ENCODE assay signal across 9 mouse cellular contexts in the genomic region with DNA sequence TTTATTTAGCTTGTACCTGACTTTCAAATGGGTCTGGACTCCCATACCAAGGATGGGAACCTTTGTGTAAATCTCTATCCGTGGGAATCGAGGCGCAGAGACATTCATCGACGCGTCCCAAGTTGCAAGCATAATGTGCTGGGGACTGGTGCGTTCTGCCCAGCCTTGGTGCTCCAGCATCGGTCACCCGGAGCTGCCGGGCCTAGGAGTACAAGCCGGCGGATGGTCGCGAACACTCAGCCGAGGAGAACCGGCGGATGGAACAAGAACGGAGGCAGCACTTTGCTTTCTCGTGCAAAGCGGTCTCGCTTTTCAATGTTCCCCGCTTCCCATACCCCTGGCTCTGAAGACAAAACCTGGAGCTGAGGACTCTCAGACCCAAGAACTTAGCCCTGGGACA. TPM values are rescaled to one million over a fixed set of nuclear protein-coding genes. Genes with fewer than 3 reads are reported as not detected.
DNase-seq lines count a peak whose midpoint lies in the region; ATAC-seq and TF ChIP-seq lines count a peak whose summit lies in the region.
"Had no signal": no experiment of that assay in that cellular context is flagged by ENCODE, and none has a peak within 500 bp of the region (broad histone marks: within the 10 kb centered on the region; RNA-seq: fewer than 3 reads in every experiment).

No protein-coding gene starts in this region.

- no peaks in the 10 kb centered on the region for H3K9me3 ChIP-seq in kidney, postnatal 0 days (replicated peaks; ENCODE audit: low read length)
- H3K9me3 ChIP-seq in forebrain, embryonic 11.5 days (ENCODE audit: control insufficient read depth, low read length), result no peaks in the 10 kb centered on the region
- H3K9me3 ChIP-seq in intestine, postnatal 0 days (ENCODE audit: control insufficient read depth), result no peaks in the 10 kb centered on the region
- H3K9me3 ChIP-seq in neural tube, embryonic 14.5 days (ENCODE audit: control insufficient read depth, low read length), result no peaks in the 10 kb centered on the region

- peaks cover 84% of the 10 kb centered on the region for H3K27me3 ChIP-seq in kidney, postnatal 0 days (ENCODE audit: insufficient read depth, low read length)
- peaks cover 96% of the 10 kb centered on the region for H3K27me3 ChIP-seq in forebrain, embryonic 11.5 days (ENCODE audit: control insufficient read depth, insufficient read depth, low read length)
- H3K27me3 ChIP-seq in intestine, postnatal 0 days (replicated peaks; ENCODE audit: control insufficient read depth, insufficient read depth, low read length), result peaks cover 96% of the 10 kb centered on the region
- H3K27me3 ChIP-seq in neural tube, embryonic 14.5 days (ENCODE audit: control insufficient read depth, insufficient read depth, low read length), result peaks cover 33% of the 10 kb centered on the region

- ATAC-seq in kidney, postnatal 0 days (replicated peaks; ENCODE audit: low FRiP score, low read depth), result no peak
- no peak for ATAC-seq in forebrain, embryonic 11.5 days (replicated peaks; ENCODE audit: low FRiP score)
- no peak for ATAC-seq in intestine, postnatal 0 days
- no peak for ATAC-seq in neural tube, embryonic 14.5 days (ENCODE audit: low read depth)

- H3K4me1 ChIP-seq in kidney, postnatal 0 days (replicated peaks; ENCODE audit: insufficient read depth, low read length), result no peaks in the 10 kb centered on the region
- H3K4me1 ChIP-seq in forebrain, embryonic 11.5 days (replicated peaks; ENCODE audit: control insufficient read depth, insufficient read depth, low read length), result peaks cover 46% of the 10 kb centered on the region
- H3K4me1 ChIP-seq in intestine, postnatal 0 days (replicated peaks; ENCODE audit: control insufficient read depth, insufficient read depth, low read length), result no peaks in the 10 kb centered on the region
- peaks cover 15% of the 10 kb centered on the region; the same call in 1 of the 2 replicates for H3K4me1 ChIP-seq in neural tube, embryonic 14.5 days (ENCODE audit: control insufficient read depth, insufficient read depth, low read length)

- peak overlapping the region; percentile 39; the same call in 1 of the 2 replicates for H3K4me2 ChIP-seq in kidney, postnatal 0 days (ENCODE audit: low read length)
- peak overlapping the region; percentile 46 for H3K4me2 ChIP-seq in forebrain, embryonic 11.5 days (ENCODE audit: low read depth, low read length, severe bottlenecking)
- H3K4me2 ChIP-seq in intestine, postnatal 0 days (replicated peaks; ENCODE audit: low read depth), result peak overlapping the region; percentile 35
- H3K4me2 ChIP-seq in neural tube, embryonic 14.5 days (ENCODE audit: low read depth, low read length), result peak overlapping the region; percentile 42

- no peak overlapping the region for H3K9ac ChIP-seq in kidney, postnatal 0 days (ENCODE audit: low read depth, low read length)
- H3K9ac ChIP-seq in forebrain, embryonic 11.5 days (ENCODE audit: low read length), result peak overlapping the region; percentile 39
- no peak overlapping the region for H3K9ac ChIP-seq in intestine, postnatal 0 days (ENCODE audit: low read depth, low read length)
- H3K9ac ChIP-seq in neural tube, embryonic 14.5 days (replicated peaks; ENCODE audit: low read depth, low read length), result peak overlapping the region; percentile 25; the same call in 1 of the 2 replicates

- no peak for TF ChIP-seq CTCF in kidney, postnatal 0 days (IDR thresholded peaks at IDR 0.05; ENCODE audit: low read depth)
- TF ChIP-seq CTCF in intestine, postnatal 0 days (IDR thresholded peaks at IDR 0.05; ENCODE audit: low read depth), result no peak

- 2% methylated on average over 22 of the region's 22 CpGs for WGBS in kidney, postnatal 0 days
- under 1% methylated on average over 22 of the region's 22 CpGs for WGBS in forebrain, embryonic 11.5 days
- WGBS in intestine, postnatal 0 days, result 2% methylated on average over 22 of the region's 22 CpGs
- 2% methylated on average over 22 of the region's 22 CpGs for WGBS in neural tube, embryonic 14.5 days

- no peak for DNase-seq in kidney, postnatal 0 days (ENCODE audit: low spot score)
- no peak for DNase-seq in kidney, adult 11 months
- no peak for DNase-seq in forebrain, embryonic 11.5 days (ENCODE audit: low spot score)
- DNase-seq in yolk sac, embryonic 10.5 days (ENCODE audit: low spot score), result no peak
- no peak for DNase-seq in urinary bladder, postnatal 4 days (ENCODE audit: low spot score in 2 of 2)
- DNase-seq in urinary bladder, postnatal 10 days (ENCODE audit: low spot score), result no peak

- peak overlapping the region; percentile 13; the same call in 1 of the 2 replicates for H3K4me3 ChIP-seq in kidney, postnatal 0 days (replicated peaks; ENCODE audit: low read depth, low read length)
- H3K4me3 ChIP-seq in forebrain, embryonic 11.5 days (ENCODE audit: low read depth, low read length), result peak overlapping the region; percentile 23
- peak overlapping the region; percentile 22 for H3K4me3 ChIP-seq in intestine, postnatal 0 days (ENCODE audit: low read depth, low read length)
- peak overlapping the region; percentile 31 for H3K4me3 ChIP-seq in neural tube, embryonic 14.5 days (ENCODE audit: low read depth, low read length)

- no peak overlapping the region for H3K27ac ChIP-seq in kidney, postnatal 0 days
- no peak overlapping the region for H3K27ac ChIP-seq in forebrain, embryonic 11.5 days (ENCODE audit: low read depth, low read length)
- H3K27ac ChIP-seq in intestine, postnatal 0 days (ENCODE audit: low read depth, low read length), result no peak overlapping the region
- no peak overlapping the region for H3K27ac ChIP-seq in neural tube, embryonic 14.5 days (ENCODE audit: low read depth, low read length)

- H3K36me3 ChIP-seq in kidney, postnatal 0 days (ENCODE audit: insufficient read depth, low read length), result no peaks in the 10 kb centered on the region
- no peaks in the 10 kb centered on the region for H3K36me3 ChIP-seq in forebrain, embryonic 11.5 days (ENCODE audit: control insufficient read depth, insufficient read depth, low read length)
- H3K36me3 ChIP-seq in intestine, postnatal 0 days (ENCODE audit: control insufficient read depth, insufficient read depth), result no peaks in the 10 kb centered on the region
- H3K36me3 ChIP-seq in neural tube, embryonic 14.5 days (ENCODE audit: control insufficient read depth, insufficient read depth, low read length), result no peaks in the 10 kb centered on the region

RNA-seq across cellular contexts. Expression of a gene that starts 12.3 kb away (rescaled TPM):
- polyA plus RNA-seq in kidney, postnatal 0 days (2015; fragmentation: Nextera tagmentation; extraction: Ambion mirVana), result not detected in 2 replicates
- 0.57 and 0.73 TPM in 2 replicates for polyA plus RNA-seq in forebrain, embryonic 11.5 days (2014; fragmentation: Nextera tagmentation; extraction: Ambion mirVana)
- polyA plus RNA-seq in intestine, postnatal 0 days (2015; fragmentation: Nextera tagmentation; extraction: Ambion mirVana), result not detected in 2 replicates
- 0.19 and 0.27 TPM in 2 replicates for polyA plus RNA-seq in neural tube, embryonic 14.5 days (2014; fragmentation: Nextera tagmentation; extraction: Ambion mirVana)
- polyA plus RNA-seq: large intestine, adult 2 months had no signal

Comparison
In these comparisons a context has a peak if more than half of its experiments do, and no peak if none do; other contexts are left out.
1. H3K9ac ChIP-seq: peak in forebrain, embryonic 11.5 days (single experiment) and neural tube, embryonic 14.5 days (single experiment); none in kidney, postnatal 0 days (single experiment) and intestine, postnatal 0 days (single experiment).
2. Peak in every context shown above with its lines, with median percentiles within 50 percentile points of each other: H3K4me2 ChIP-seq and H3K4me3 ChIP-seq.